Mouse (Mus musculus) lung, postnatal 0 days (tissue): ENCODE measurements around the gene Ltbp1.

Source experiments
- CTCF ChIP-seq: IDR thresholded peaks from 2 replicates; pipeline ENCODE4 v1.5.1; 2016; ENCODE audit warnings: antibody characterized with exemption, mild to moderate bottlenecking
- EP300 ChIP-seq: IDR thresholded peaks from 2 replicates; pipeline ENCODE4 v1.6.1; 2016; ENCODE audit warnings: antibody characterized with exemption, mild to moderate bottlenecking, control low read depth

DNA sequence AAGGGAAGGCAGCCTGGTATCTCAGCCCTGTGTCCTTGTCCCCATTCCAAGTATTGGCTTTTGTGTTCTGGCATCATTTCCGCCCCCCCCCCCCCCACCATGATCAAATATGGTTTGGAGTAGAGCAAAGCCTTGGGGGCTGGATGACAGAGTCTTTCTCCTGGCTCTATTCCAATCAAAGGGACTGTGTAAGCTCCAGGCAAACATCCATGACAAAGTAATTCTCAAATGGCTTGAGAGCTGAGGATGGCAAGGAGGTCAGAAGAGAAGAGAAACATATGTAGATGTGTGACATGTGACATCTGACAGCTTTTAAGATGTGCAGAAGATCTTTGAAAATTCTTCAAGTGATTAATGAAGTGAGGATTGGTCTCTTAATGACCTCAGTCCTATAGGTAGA lies 22.5 kb upstream of the Ltbp1 start:
- TF ChIP-seq EP300 (no peak), CTCF (no peak)
